Mouse (Mus musculus): Measurements from ENCODE around the gene Gm49396. TPM values are rescaled to one million over a fixed set of nuclear protein-coding genes. Genes with fewer than 3 reads are reported as not detected.
A peak's percentile ranks its signal among the peaks of the same experiment; 100 is the strongest.

Gene Gm49396
- polyA plus RNA-seq (2016; fragmentation: Nextera tagmentation; extraction: Ambion mirVana): 16.1 and 16.3 TPM in 2 replicates

DNA sequence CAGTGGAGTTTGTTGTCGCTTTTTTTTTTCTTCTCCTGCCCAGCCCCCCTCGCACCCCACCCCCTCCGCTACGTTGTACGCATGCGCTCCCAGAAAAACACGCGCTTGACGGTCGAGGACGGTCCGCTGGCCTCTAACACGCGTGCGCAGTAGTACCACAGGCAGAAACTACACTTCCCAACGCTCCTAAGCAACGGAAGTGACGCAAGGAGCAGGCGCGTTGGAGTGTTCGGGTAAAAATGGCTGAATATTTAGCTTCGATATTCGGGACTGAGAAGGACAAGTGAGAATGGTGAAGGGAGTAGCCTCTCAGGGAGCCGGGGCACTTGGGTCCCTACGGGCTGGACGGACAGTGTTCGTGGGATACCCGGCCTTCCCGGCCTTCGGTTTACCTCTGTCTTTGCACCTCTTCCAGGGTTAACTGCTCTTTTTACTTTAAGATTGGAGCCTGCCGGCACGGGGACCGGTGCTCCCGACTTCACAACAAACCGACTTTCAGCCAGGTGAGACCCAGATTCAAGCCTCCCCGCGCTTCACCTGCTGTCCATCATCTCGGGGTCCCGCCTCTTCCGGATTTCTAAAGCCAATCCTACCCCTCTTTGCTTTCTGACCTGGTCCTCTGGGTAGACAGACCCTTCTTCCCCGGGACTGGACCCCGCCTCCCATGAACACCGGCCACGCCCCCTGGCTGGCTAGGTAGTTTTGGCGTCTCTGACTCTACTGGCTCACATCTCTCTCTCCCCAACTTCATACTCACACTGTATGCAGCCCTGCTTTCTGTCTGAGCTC lies at the start of gene Gm49396, which contains the start of the genes U2af1l4 and Psenen:
TSS of gene Gm49396 (plus strand) at position 228 of the 789 bp plus-strand sequence.
TSS of gene U2af1l4 (plus strand) at position 185 of the 789 bp plus-strand sequence.
TSS of gene Psenen (minus strand) at position 511 of the 789 bp plus-strand sequence.
- peak within 1 kb of the TSS; percentile 72 for H3K4me3 ChIP-seq
- peaks cover 39% of the 10 kb centered on the region for H3K36me3 ChIP-seq (replicated peaks)
- H3K9me3 ChIP-seq: no peaks in the 10 kb centered on the region
- DNase-seq (ENCODE audit: extremely low spot score, low spot score): peak; percentile 95
- peaks cover 31% of the 10 kb centered on the region for H3K4me1 ChIP-seq
- WGBS: under 1% methylated on average over 45 of the region's 45 CpGs
- H3K27ac ChIP-seq: peak within 1 kb of the TSS; percentile 91
- H3K27me3 ChIP-seq (ENCODE audit: poor library complexity, severe bottlenecking): no peaks in the 10 kb centered on the region

DNA sequence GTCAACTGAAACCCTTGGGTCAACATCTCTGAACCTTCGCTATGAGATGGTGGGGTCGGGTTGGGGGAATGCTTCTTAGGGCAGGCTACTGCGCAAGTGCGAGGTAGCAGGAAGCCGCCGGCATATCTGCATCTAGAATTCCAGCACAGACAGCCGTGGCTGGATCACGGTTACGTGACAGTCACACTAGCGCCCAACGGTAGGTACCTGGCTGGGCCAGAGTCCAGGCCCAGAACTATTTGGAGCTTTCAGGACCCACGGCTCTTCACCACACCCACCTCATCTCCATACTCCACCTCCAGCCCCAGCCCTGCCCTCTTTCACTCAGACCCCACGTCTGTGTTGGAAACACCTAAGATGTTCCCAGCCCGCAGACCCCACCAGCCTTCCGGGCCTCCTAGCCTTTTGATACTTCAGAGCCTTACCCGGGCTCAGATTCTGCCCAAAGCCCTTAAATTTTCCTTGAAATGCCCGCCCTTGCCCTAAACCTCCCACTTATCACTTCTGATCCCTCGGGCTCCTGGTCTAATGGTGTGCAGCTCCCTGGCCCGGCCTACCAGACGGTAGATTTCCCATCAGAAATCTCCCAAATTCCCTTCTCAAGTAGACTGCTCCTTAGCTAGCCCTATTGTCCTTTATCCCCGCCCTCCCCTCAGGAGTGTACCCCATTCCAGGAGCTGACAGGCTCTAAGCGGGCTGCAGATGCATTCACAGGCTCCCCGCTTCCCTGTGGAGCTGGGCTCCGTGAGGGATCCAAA lies 48.0 kb upstream of the Gm49396 start:
- no peak for DNase-seq (ENCODE audit: extremely low spot score, low spot score)
- H3K27me3 ChIP-seq (ENCODE audit: poor library complexity, severe bottlenecking): peaks cover 6% of the 10 kb centered on the region; the same call in 1 of the 2 replicates
- H3K4me1 ChIP-seq: peaks cover 8% of the 10 kb centered on the region
- H3K36me3 ChIP-seq (replicated peaks): no peaks in the 10 kb centered on the region
- 57% methylated on average over 24 of the region's 24 CpGs for WGBS
- no peak overlapping the region for H3K27ac ChIP-seq
- H3K4me3 ChIP-seq: no peak overlapping the region
- no peaks in the 10 kb centered on the region for H3K9me3 ChIP-seq

DNA sequence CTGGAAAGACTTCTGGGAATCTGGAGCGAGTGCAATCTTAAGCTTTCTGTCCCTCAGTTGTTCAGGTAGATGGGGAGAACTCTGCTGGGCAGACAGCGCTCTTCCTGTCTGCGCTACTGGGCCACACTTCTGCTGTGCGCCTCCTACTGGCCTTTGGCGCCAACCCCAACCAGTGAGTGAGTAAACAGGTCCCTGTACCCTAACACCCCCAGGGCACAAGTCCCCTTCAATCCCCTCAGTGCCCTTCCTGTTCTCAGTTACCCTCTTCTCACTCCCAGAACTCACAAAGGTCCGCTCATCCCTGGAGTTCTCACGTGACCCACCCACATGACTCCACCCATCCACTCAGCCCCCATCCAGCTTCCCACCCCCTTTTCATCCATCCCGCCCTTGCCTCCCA lies 44.8 kb upstream of the Gm49396 start:
- Histone ChIP-seq H3K4me3 (peak overlapping the region; percentile 11; the same call in 1 of the 2 replicates), H3K27me3 (ENCODE audit: poor library complexity, severe bottlenecking) (peaks cover 10% of the 10 kb centered on the region)
- WGBS: 41% methylated on average over 8 of the region's 8 CpGs

GRCm38 (mm10) chr7:30520396-30520795 lies 42.7 kb upstream of the Gm49396 start:
- Histone ChIP-seq H3K4me3 (no peak overlapping the region), H3K27me3 (ENCODE audit: poor library complexity, severe bottlenecking) (peaks cover 28% of the 10 kb centered on the region), H3K4me1 (peaks cover 22% of the 10 kb centered on the region), H3K27ac (peak overlapping the region; percentile 31; the same call in 1 of the 2 replicates), H3K9me3 (no peaks in the 10 kb centered on the region), H3K36me3 (replicated peaks) (peaks cover 31% of the 10 kb centered on the region)
- WGBS: 64% methylated on average over 4 of the region's 4 CpGs
- no peak for DNase-seq (ENCODE audit: extremely low spot score, low spot score)

More for the DNA sequence above, 44.8 kb upstream of the Gm49396 start:
- Histone ChIP-seq H3K9me3 (no peaks in the 10 kb centered on the region), H3K4me1 (peaks cover 22% of the 10 kb centered on the region), H3K27ac (0 out of 2 replicates have a peak overlapping the region, but pooled peaks have one; percentile 25), H3K36me3 (replicated peaks) (peaks cover 10% of the 10 kb centered on the region)
- no peak for DNase-seq (ENCODE audit: extremely low spot score, low spot score)

DNA sequence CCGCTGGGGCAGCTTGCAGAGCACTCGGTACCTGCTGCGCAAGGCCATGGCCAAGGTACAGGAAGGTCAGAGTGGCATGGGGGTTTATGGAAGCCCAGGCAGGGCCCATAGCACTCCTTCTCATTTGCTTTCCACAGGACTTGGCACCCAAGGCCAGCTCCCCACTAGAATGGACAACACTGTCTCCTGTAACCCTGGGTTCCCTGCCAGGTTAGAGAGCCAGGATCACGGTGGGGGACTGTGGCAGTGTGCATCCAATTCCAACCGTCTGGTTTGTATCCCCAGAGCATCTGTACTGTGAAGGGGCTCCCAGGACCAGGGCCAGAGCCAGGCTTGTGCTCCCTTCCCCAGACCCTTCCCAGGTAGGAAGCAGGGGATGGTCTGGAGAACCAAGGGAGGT lies 42.3 kb upstream of the Gm49396 start:
- no peak for DNase-seq (ENCODE audit: extremely low spot score, low spot score)
- Histone ChIP-seq H3K4me3 (no peak overlapping the region), H3K4me1 (peaks cover 23% of the 10 kb centered on the region), H3K27ac (peak overlapping the region; percentile 31; the same call in 1 of the 2 replicates), H3K36me3 (replicated peaks) (peaks cover 36% of the 10 kb centered on the region), H3K9me3 (no peaks in the 10 kb centered on the region), H3K27me3 (ENCODE audit: poor library complexity, severe bottlenecking) (peaks cover 25% of the 10 kb centered on the region)
- WGBS: 75% methylated on average over 5 of the region's 5 CpGs

GRCm38 (mm10) chr7:30522871-30523270 lies 40.3 kb upstream of the Gm49396 start:
- no peak overlapping the region for H3K4me3 ChIP-seq
- no peak overlapping the region for H3K27ac ChIP-seq
- 87% methylated on average over 10 of the region's 10 CpGs for WGBS
- H3K27me3 ChIP-seq (ENCODE audit: poor library complexity, severe bottlenecking): peaks cover 44% of the 10 kb centered on the region
- DNase-seq (ENCODE audit: extremely low spot score, low spot score): no peak
- H3K36me3 ChIP-seq (replicated peaks): peaks cover 56% of the 10 kb centered on the region
- H3K9me3 ChIP-seq: no peaks in the 10 kb centered on the region
- H3K4me1 ChIP-seq: peaks cover 36% of the 10 kb centered on the region

DNA sequence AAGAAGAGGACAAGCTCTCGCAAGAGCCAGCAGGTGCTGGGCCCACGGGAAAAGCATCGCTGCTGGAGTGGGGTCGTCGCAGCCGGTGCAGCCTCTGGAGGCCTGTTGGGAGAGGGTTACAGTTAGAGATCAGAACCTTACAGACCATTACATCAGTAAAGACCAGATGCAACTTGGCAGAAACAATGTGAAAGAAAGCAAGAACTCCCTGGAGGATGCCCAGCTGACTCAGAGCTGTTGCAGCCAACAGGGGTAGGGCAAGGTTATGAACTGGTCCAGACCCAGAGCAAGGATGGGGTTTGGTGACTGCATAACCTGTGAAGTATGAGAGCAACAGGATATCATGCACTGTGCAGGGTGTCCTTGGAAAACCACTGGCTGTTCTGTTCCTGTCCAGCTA lies 38.7 kb upstream of the Gm49396 start:
- 83% methylated on average over 6 of the region's 6 CpGs for WGBS
- Histone ChIP-seq H3K36me3 (replicated peaks) (peaks cover 72% of the 10 kb centered on the region), H3K27ac (no peak overlapping the region), H3K4me3 (no peak overlapping the region), H3K9me3 (no peaks in the 10 kb centered on the region), H3K4me1 (peaks cover 31% of the 10 kb centered on the region), H3K27me3 (ENCODE audit: poor library complexity, severe bottlenecking) (peaks cover 50% of the 10 kb centered on the region)
- no peak for DNase-seq (ENCODE audit: extremely low spot score, low spot score)

- H3K4me3 ChIP-seq: peak overlapping the region; percentile 10; the same call in 1 of the 2 replicates
- H3K36me3 ChIP-seq (replicated peaks): peaks cover 87% of the 10 kb centered on the region
- no peaks in the 10 kb centered on the region for H3K9me3 ChIP-seq
- H3K27me3 ChIP-seq (ENCODE audit: poor library complexity, severe bottlenecking): peaks cover 50% of the 10 kb centered on the region
- no peak for DNase-seq (ENCODE audit: extremely low spot score, low spot score)
- H3K4me1 ChIP-seq: peaks cover 21% of the 10 kb centered on the region
- WGBS: 26% methylated on average over 10 of the region's 10 CpGs
- H3K27ac ChIP-seq: peak overlapping the region; percentile 44; the same call in 1 of the 2 replicates
Measured at GRCm38 (mm10) chr7:30525954-30526353, 37.2 kb upstream of the Gm49396 start.

- peak overlapping the region; percentile 10 for H3K4me3 ChIP-seq
- peaks cover 91% of the 10 kb centered on the region for H3K36me3 ChIP-seq (replicated peaks)
- H3K27ac ChIP-seq: peak overlapping the region; percentile 44; the same call in 1 of the 2 replicates
- DNase-seq (ENCODE audit: extremely low spot score, low spot score): no peak
- H3K9me3 ChIP-seq: no peaks in the 10 kb centered on the region
- 17% methylated on average over 17 of the region's 17 CpGs for WGBS
- H3K4me1 ChIP-seq: peaks cover 19% of the 10 kb centered on the region
- H3K27me3 ChIP-seq (ENCODE audit: poor library complexity, severe bottlenecking): peaks cover 50% of the 10 kb centered on the region
Measured at GRCm38 (mm10) chr7:30526399-30526798, 36.7 kb upstream of the Gm49396 start.

DNA sequence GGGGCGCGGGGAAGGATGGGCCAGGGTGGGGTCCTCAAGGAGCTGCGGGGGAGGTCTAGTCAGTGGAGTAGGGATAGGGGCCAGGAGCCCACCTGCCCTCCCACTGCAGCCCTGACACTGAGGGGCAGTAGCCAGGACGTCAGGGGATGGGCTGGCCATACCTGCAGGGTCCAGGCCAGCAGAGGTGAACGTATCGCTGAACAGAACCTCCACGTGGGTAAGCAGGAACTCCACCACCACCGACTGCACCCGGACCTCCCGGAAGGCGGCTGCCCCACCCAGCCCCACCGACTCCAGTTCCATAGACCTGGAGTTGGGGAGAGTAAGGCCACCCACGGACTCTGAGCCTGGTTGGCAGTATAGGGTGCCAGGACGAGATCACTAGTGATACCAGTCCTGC lies 36.2 kb upstream of the Gm49396 start:
- Histone ChIP-seq H3K9me3 (no peaks in the 10 kb centered on the region), H3K27me3 (ENCODE audit: poor library complexity, severe bottlenecking) (peaks cover 51% of the 10 kb centered on the region), H3K27ac (peak overlapping the region; percentile 44; the same call in 1 of the 2 replicates), H3K4me1 (peaks cover 22% of the 10 kb centered on the region), H3K36me3 (replicated peaks) (peaks cover 97% of the 10 kb centered on the region), H3K4me3 (no peak overlapping the region)
- no peak for DNase-seq (ENCODE audit: extremely low spot score, low spot score)
- 79% methylated on average over 14 of the region's 14 CpGs for WGBS

DNA sequence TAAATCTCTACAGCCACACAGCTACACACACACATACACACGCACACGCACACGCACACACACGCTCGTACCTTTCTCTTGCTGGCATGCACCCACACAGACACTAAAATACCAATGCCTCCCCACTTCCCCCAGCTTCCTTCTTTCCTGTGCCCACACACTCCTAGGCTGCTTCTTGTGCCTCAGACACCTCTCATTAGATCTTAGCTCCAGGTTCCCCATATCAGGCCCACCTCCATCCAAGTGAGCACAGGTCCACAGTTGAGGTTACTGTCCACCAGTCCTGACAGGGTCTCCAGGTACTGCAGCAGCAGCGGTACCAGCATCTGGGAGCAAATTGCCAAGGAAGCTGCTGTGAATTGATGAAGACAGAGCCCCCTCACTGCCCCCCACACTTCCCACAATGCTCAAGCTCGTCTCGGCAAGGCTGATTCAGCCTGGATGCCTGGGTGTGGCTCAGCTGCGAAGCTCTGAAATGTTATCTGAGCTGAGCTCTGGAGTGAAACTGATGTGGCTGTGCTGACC lies 31.8 kb upstream of the Gm49396 start:
- 92% methylated on average over 9 of the region's 9 CpGs for WGBS
- Histone ChIP-seq H3K27ac (no peak overlapping the region), H3K4me1 (peaks cover 51% of the 10 kb centered on the region), H3K9me3 (no peaks in the 10 kb centered on the region), H3K4me3 (no peak overlapping the region), H3K36me3 (replicated peaks) (peaks cover 67% of the 10 kb centered on the region), H3K27me3 (ENCODE audit: poor library complexity, severe bottlenecking) (peaks cover 41% of the 10 kb centered on the region)
- no peak for DNase-seq (ENCODE audit: extremely low spot score, low spot score)

GRCm38 (mm10) chr7:30532931-30533330 lies 30.2 kb upstream of the Gm49396 start:
- WGBS: 7% methylated on average over 8 of the region's 8 CpGs
- Histone ChIP-seq H3K36me3 (replicated peaks) (peaks cover 52% of the 10 kb centered on the region), H3K4me3 (peak overlapping the region; percentile 75), H3K27me3 (ENCODE audit: poor library complexity, severe bottlenecking) (peaks cover 26% of the 10 kb centered on the region), H3K4me1 (peaks cover 43% of the 10 kb centered on the region), H3K9me3 (no peaks in the 10 kb centered on the region), H3K27ac (peak overlapping the region; percentile 54; the same call in 1 of the 2 replicates)
- DNase-seq (ENCODE audit: extremely low spot score, low spot score): no peak
